Mouse (Mus musculus) liver, embryonic 14.5 days (tissue): ENCODE measurements around the gene Leng8. TPM values are rescaled to one million over a fixed set of nuclear protein-coding genes. Genes with fewer than 3 reads are reported as not detected.

Experiments used
- ATAC-seq: fragments of 200-750 bp; cut with Nextera tagmentation; 2 replicates; pipeline ENCODE4 v1.8.0; 2017; ENCODE audit warnings: moderate number of reproducible peaks, mild to moderate bottlenecking, moderate library complexity; ENCODE audit not compliant: insufficient read depth
- DNase-seq, 3 experiments: peaks; one replicate each; pipeline ENCODE4 v3.0.0-alpha.2; 2012 to 2013; ENCODE audit warnings: low read depth in 3 of 3, low spot score in 3 of 3
- H3K27ac ChIP-seq: fragments of 300-500 bp; sonication (generic); 2 replicates; pipeline ENCODE4 v1.5.1; 2014; ENCODE audit warnings: moderate library complexity, mild to moderate bottlenecking, control low read depth, inconsistent platforms
- H3K27me3 ChIP-seq: fragments of 300-500 bp; sonication (generic); 2 replicates; pipeline ENCODE4 v1.6.1; 2014; ENCODE audit warnings: mild to moderate bottlenecking, low read length, moderate library complexity; ENCODE audit not compliant: control insufficient read depth, insufficient read depth
- H3K36me3 ChIP-seq: fragments of 300-500 bp; sonication (generic); replicated peaks from 2 replicates; pipeline ENCODE4 v1.6.1; 2014; ENCODE audit warnings: low read depth; ENCODE audit not compliant: control insufficient read depth, insufficient read depth
- H3K4me1 ChIP-seq, 2 experiments: fragments of 200-500 bp in 1 of 2; fragments of 300-500 bp in 1 of 2; sonication (generic) in 1 of 2; replicated peaks; 2 replicates each; pipeline ENCODE4 v1.6.1; 2012 to 2014; ENCODE audit warnings: antibody characterized with exemption in 1 of 2, inconsistent platforms in 1 of 2, low read length in 1 of 2; ENCODE audit not compliant: control insufficient read depth in 2 of 2, insufficient read depth in 2 of 2
- H3K4me2 ChIP-seq: fragments of 300-500 bp; sonication (generic); 2 replicates; pipeline ENCODE4 v1.6.1; 2014; ENCODE audit warnings: low read depth, mild to moderate bottlenecking, control low read depth, moderate library complexity
- H3K4me3 ChIP-seq, 2 experiments: fragments of 200-500 bp in 1 of 2; fragments of 300-500 bp in 1 of 2; sonication (generic) in 1 of 2; 2 replicates each; pipeline ENCODE4 v1.5.1; 2012 to 2014; ENCODE audit warnings: low read depth in 2 of 2, low read length in 2 of 2, mild to moderate bottlenecking in 2 of 2, control low read depth in 1 of 2, inconsistent platforms in 1 of 2, moderate library complexity in 1 of 2; ENCODE audit not compliant: insufficient read depth in 1 of 2
- H3K9ac ChIP-seq: fragments of 300-500 bp; sonication (generic); replicated peaks from 2 replicates; pipeline ENCODE4 v1.6.1; 2014; ENCODE audit warnings: mild to moderate bottlenecking, control low read depth, moderate library complexity
- H3K9me3 ChIP-seq: fragments of 300-500 bp; sonication (generic); 2 replicates; pipeline ENCODE4 v1.6.1; 2016; ENCODE audit warnings: low read length, mixed read lengths; ENCODE audit not compliant: control insufficient read depth
- CTCF ChIP-seq: IDR thresholded peaks from 2 replicates; pipeline ENCODE4 v1.5.1; 2016; ENCODE audit warnings: antibody characterized with exemption, low read depth, control low read depth
- EP300 ChIP-seq: IDR thresholded peaks from 2 replicates; pipeline ENCODE4 v1.6.1; 2016; ENCODE audit warnings: antibody characterized with exemption, low read depth
- WGBS: fragments of 180-500 bp; shearing (Covaris S2); extraction: QIAGEN DNeasy Blood & Tissue Kit; methylation state at CpG from one replicate; pipeline ENCODE4 v1.1.7; 2014; ENCODE audit not compliant: insufficient replicate concordance; 5-methylcytosine and 5-hydroxymethylcytosine counted together
- polyA plus RNA-seq, 2 experiments: library from polyadenylated mRNA; depleted of rRNA in 1 of 2; stranded (reverse) in 1 of 2; unstranded in 1 of 2; fragments of >200 nt; fragmentation: Nextera tagmentation in 1 of 2; extraction: Ambion mirVana in 1 of 2; gene quantifications; 2 replicates each; pipeline versions ENCODE4 v1.2.1 to v1.2.3; 2012 to 2014

Gene Leng8
- polyA plus RNA-seq, 2 experiments, result 12.5 to 52.6 TPM

GRCm38 (mm10) chr7:4143506-4143905 lies 6.7 kb downstream of the Leng8 start:
- TF ChIP-seq EP300, result no peak
- no peak for TF ChIP-seq CTCF
- Histone ChIP-seq H3K27ac (no peak overlapping the region), H3K4me2 (no peak overlapping the region), H3K4me1 (no peaks in the 10 kb centered on the region; a peak in 2 of 4 replicates), H3K36me3 (peaks cover 94% of the 10 kb centered on the region), H3K9ac (no peak overlapping the region), H3K27me3 (no peaks in the 10 kb centered on the region), H3K4me3 (no peak overlapping the region), H3K9me3 (no peaks in the 10 kb centered on the region)
- ATAC-seq (no peak), DNase-seq (no peak)
- WGBS, result 91% methylated on average over 19 of the region's 19 CpGs

- 91% methylated on average over 13 of the region's 13 CpGs for WGBS
- Histone ChIP-seq H3K27ac (no peak overlapping the region), H3K9me3 (no peaks in the 10 kb centered on the region), H3K4me1 (no peaks in the 10 kb centered on the region; a peak in 2 of 4 replicates), H3K36me3 (peaks cover 89% of the 10 kb centered on the region), H3K4me2 (no peak overlapping the region), H3K9ac (no peak overlapping the region), H3K4me3 (no peak overlapping the region), H3K27me3 (no peaks in the 10 kb centered on the region)
- DNase-seq (no peak), ATAC-seq (no peak)
- no peak for TF ChIP-seq CTCF
These were observed 7.2 kb downstream of the Leng8 start for GRCm38 (mm10) chr7:4144046-4144445.

DNA sequence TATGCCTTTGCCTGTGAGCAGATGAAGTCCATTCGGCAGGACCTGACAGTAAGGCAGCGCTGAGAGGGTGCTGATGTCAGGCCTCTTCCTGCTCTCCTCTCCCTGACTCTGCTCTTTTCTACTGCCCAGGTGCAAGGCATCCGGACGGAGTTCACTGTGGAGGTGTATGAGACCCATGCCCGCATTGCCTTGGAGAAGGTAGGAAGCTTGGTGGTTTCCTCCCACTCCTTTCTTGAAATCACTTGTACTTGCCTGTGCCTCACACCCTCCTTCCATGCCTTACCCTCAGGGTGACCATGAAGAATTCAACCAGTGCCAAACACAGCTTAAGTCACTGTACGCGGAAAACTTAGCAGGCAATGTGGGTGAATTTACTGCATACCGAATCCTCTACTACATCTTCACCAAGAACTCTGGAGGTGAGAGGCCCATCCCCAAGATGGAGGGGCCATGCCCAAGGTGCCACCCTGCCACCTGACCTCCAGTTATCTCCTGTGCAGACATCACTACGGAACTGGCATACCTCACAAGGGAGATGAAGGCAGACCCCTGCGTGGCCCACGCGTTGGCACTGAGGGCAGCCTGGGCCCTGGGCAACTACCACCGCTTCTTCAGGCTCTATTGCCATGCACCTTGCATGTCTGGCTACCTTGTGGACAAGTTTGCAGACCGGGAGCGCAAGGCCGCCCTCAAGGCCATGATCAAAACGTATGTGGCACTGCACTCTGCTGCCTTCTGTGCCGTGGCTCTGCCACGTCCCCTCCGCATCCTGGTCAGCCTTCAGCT lies 8.1 kb downstream of the Leng8 start:
- no peak overlapping the region for H3K9ac ChIP-seq
- no peak overlapping the region for H3K27ac ChIP-seq
- no peaks in the 10 kb centered on the region for H3K9me3 ChIP-seq
- peaks cover 80% of the 10 kb centered on the region for H3K36me3 ChIP-seq
- H3K4me1 ChIP-seq, result peaks cover 0 to under 1% of the 10 kb centered on the region in 2 experiments; a peak in 2 of 4 replicates
- ATAC-seq (no peak), DNase-seq (no peak)
- WGBS, result 91% methylated on average over 20 of the region's 20 CpGs
- no peaks in the 10 kb centered on the region for H3K27me3 ChIP-seq
- TF ChIP-seq CTCF (no peak), EP300 (no peak)
- H3K4me2 ChIP-seq, result no peak overlapping the region
- no peak overlapping the region for H3K4me3 ChIP-seq

GRCm38 (mm10) chr7:4145552-4146190 lies 8.8 kb downstream of the Leng8 start:
- peaks cover 0 to 7% of the 10 kb centered on the region in 2 experiments for H3K4me1 ChIP-seq
- WGBS, result 61% methylated on average over 6 of the region's 6 CpGs
- no peak overlapping the region for H3K9ac ChIP-seq
- DNase-seq, result peak in 1 of 3 experiments; percentile 27
- no peak overlapping the region for H3K4me2 ChIP-seq
- peaks cover 73% of the 10 kb centered on the region for H3K36me3 ChIP-seq
- no peak for ATAC-seq
- H3K9me3 ChIP-seq, result no peaks in the 10 kb centered on the region
- H3K27ac ChIP-seq, result no peak overlapping the region
- no peaks in the 10 kb centered on the region for H3K27me3 ChIP-seq
- H3K4me3 ChIP-seq, result no peak overlapping the region
- TF ChIP-seq CTCF, result peak; percentile 93
- no peak for TF ChIP-seq EP300
